Mouse (Mus musculus) ES-Bruce4 (cell line): ENCODE measurements around the gene Tcf12. TPM values are rescaled to one million over a fixed set of nuclear protein-coding genes. Genes with fewer than 3 reads are reported as not detected.

Source experiments
- H3K27ac ChIP-seq: 2 replicates; pipeline ENCODE4 v1.5.1; 2012; ENCODE audit warnings: low read length, inconsistent platforms; ENCODE audit not compliant: insufficient read depth
- H3K27me3 ChIP-seq: 2 replicates; pipeline ENCODE4 v1.6.1; 2012; ENCODE audit warnings: mild to moderate bottlenecking, low read length, inconsistent platforms; ENCODE audit not compliant: control insufficient read depth, poor library complexity, insufficient read depth, severe bottlenecking
- H3K36me3 ChIP-seq: 2 replicates; pipeline ENCODE4 v1.6.1; 2012; ENCODE audit warnings: inconsistent platforms, mild to moderate bottlenecking, low read length, moderate library complexity; ENCODE audit not compliant: control insufficient read depth, poor library complexity, insufficient read depth, severe bottlenecking
- H3K4me1 ChIP-seq: one replicate; pipeline ENCODE4 v1.8.1; 2011; ENCODE audit warnings: low read length; ENCODE audit not compliant: control insufficient read depth, insufficient read depth
- H3K4me3 ChIP-seq: 2 replicates; pipeline ENCODE4 v1.5.1; 2011; ENCODE audit warnings: low read depth, mild to moderate bottlenecking, low read length
- H3K9ac ChIP-seq: 2 replicates; pipeline ENCODE4 v1.6.1; 2012; ENCODE audit warnings: low read depth, mild to moderate bottlenecking, inconsistent platforms; ENCODE audit not compliant: poor library complexity, severe bottlenecking
- H3K9me3 ChIP-seq: replicated peaks from 2 replicates; pipeline ENCODE4 v1.6.1; 2012; ENCODE audit warnings: mild to moderate bottlenecking, low read length, inconsistent platforms; ENCODE audit not compliant: control insufficient read depth, poor library complexity, insufficient read depth, severe bottlenecking
- CTCF ChIP-seq: IDR thresholded peaks from one replicate; pipeline ENCODE4 v1.8.1; 2011; ENCODE audit warnings: low read depth, low read length
- EP300 ChIP-seq: IDR thresholded peaks from 2 replicates; pipeline ENCODE4 v1.6.1; 2011; ENCODE audit warnings: low read depth, low read length; ENCODE audit not compliant: insufficient read depth
- POLR2A ChIP-seq: IDR thresholded peaks from one replicate; pipeline ENCODE4 v1.8.1; 2011; ENCODE audit warnings: low read length; ENCODE audit not compliant: insufficient read depth
- polyA plus RNA-seq: library from polyadenylated mRNA; stranded (reverse); fragments of >200 nt; gene quantifications from 2 replicates; pipeline ENCODE4 v1.2.4, GENCODE M21; 2011; ENCODE audit warnings: low read depth; ENCODE audit not compliant: missing spikeins, insufficient read depth, insufficient read length

Tcf12 gene
- polyA plus RNA-seq, 1 experiment = 52.6 TPM

DNA sequence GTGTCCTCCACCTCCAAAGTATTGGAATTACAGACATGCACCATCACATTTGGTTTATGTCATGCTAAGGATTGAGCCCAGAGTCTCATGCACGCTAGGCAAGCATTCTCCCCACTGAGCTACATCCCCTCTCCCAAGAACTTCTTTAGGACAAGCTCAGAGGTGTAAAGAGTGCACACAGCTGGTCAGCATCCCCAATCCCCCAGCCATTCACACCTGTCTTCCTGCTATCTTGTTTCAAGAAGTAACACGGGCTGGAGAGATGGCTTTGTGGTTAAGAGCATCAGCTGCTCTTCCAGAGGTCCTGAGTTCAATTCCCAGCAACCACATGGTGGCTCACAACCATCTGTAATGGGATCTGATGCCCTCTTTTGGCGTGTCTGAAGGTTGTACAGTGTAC lies 295.6 kb downstream of the Tcf12 start:
- Histone ChIP-seq H3K27me3 (no peaks in the 10 kb centered on the region), H3K4me1 (no peaks in the 10 kb centered on the region), H3K27ac (no peak overlapping the region), H3K9ac (no peak overlapping the region), H3K4me3 (no peak overlapping the region), H3K9me3 (no peaks in the 10 kb centered on the region), H3K36me3 (no peaks in the 10 kb centered on the region)
- TF ChIP-seq POLR2A (no peak), EP300 (no peak), CTCF (no peak)

DNA sequence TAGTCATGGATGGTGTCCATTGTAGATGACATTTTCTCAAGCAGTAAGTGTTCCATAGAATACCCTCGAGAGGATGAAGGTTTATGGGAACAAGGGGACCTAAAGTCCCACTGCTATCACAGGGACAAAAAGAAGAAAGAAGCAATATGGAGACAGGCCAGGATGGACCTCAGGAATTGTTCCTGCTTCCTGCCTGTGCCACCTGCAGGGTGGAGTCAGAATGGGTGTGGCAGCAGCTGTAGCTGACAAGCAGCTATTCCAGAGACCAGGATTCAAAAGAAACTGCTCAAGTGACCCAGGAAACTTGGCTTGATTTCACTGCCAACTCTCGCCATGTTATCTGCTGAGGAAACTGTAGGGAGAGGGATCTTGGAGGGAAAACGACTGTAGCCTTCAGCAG lies 298.1 kb downstream of the Tcf12 start:
- H3K4me3 ChIP-seq = no peak overlapping the region
- H3K9ac ChIP-seq = no peak overlapping the region
- no peaks in the 10 kb centered on the region for H3K4me1 ChIP-seq
- H3K27me3 ChIP-seq = no peaks in the 10 kb centered on the region
- no peaks in the 10 kb centered on the region for H3K36me3 ChIP-seq
- TF ChIP-seq POLR2A = no peak
- TF ChIP-seq CTCF = no peak
- no peak for TF ChIP-seq EP300
- no peak overlapping the region for H3K27ac ChIP-seq
- H3K9me3 ChIP-seq = no peaks in the 10 kb centered on the region

DNA sequence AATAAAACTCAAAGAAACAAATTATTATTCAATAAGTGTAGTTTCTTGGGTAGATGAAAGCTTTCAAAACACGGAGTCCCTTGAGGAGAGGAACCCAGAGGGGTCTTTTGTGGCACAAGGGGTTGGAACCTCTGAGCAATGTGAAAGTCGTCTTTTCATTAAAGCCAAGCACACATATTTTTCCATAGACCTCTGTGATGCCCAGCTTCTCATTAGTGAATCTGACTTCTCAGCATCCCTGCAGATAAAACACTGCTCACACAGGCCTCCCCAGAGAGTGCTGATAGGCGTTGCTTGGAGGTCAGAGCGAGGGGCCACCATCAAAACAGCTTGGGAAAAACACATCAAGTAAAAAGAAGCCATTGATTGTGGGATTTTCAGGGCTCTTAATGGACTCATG lies 298.8 kb downstream of the Tcf12 start:
- Histone ChIP-seq H3K4me1 (no peaks in the 10 kb centered on the region), H3K9ac (no peak overlapping the region), H3K9me3 (no peaks in the 10 kb centered on the region), H3K36me3 (no peaks in the 10 kb centered on the region), H3K27ac (no peak overlapping the region), H3K27me3 (no peaks in the 10 kb centered on the region), H3K4me3 (no peak overlapping the region)
- TF ChIP-seq EP300 (no peak), POLR2A (no peak), CTCF (no peak)

- Histone ChIP-seq H3K27ac (no peak overlapping the region), H3K36me3 (no peaks in the 10 kb centered on the region), H3K4me1 (no peaks in the 10 kb centered on the region), H3K9ac (no peak overlapping the region), H3K4me3 (no peak overlapping the region), H3K9me3 (no peaks in the 10 kb centered on the region), H3K27me3 (no peaks in the 10 kb centered on the region)
- no peak for TF ChIP-seq POLR2A
- TF ChIP-seq CTCF = no peak
- TF ChIP-seq EP300 = no peak
These were observed 299.3 kb downstream of the Tcf12 start for GRCm38 (mm10) chr9:71812402-71812801.

GRCm38 (mm10) chr9:71811404-71811803 lies 300.3 kb downstream of the Tcf12 start:
- TF ChIP-seq CTCF (no peak), EP300 (no peak), POLR2A (no peak)
- H3K9ac ChIP-seq = no peak overlapping the region

GRCm38 (mm10) chr9:71810723-71811122 lies 300.9 kb downstream of the Tcf12 start:
- TF ChIP-seq POLR2A (no peak), EP300 (no peak), CTCF (no peak)

More at GRCm38 (mm10) chr9:71811404-71811803, 300.3 kb downstream of the Tcf12 start:
- H3K4me3 ChIP-seq = no peak overlapping the region
- no peaks in the 10 kb centered on the region for H3K4me1 ChIP-seq
- no peak overlapping the region for H3K27ac ChIP-seq
- H3K27me3 ChIP-seq = no peaks in the 10 kb centered on the region
- no peaks in the 10 kb centered on the region for H3K9me3 ChIP-seq
- H3K36me3 ChIP-seq = no peaks in the 10 kb centered on the region

More at GRCm38 (mm10) chr9:71810723-71811122, 300.9 kb downstream of the Tcf12 start:
- no peaks in the 10 kb centered on the region for H3K27me3 ChIP-seq
- no peaks in the 10 kb centered on the region for H3K4me1 ChIP-seq
- no peaks in the 10 kb centered on the region for H3K36me3 ChIP-seq
- H3K9me3 ChIP-seq = no peaks in the 10 kb centered on the region
- no peak overlapping the region for H3K9ac ChIP-seq
- no peak overlapping the region for H3K4me3 ChIP-seq
- no peak overlapping the region for H3K27ac ChIP-seq
